Mouse (Mus musculus) neural tube, embryonic 13.5 days (tissue): ENCODE results near the gene Gm49510. TPM values are rescaled to one million over a fixed set of nuclear protein-coding genes. Genes with fewer than 3 reads are reported as not detected.

Source experiments
- ATAC-seq: fragments of 200-750 bp; cut with Nextera tagmentation; 2 replicates; pipeline ENCODE4 v1.8.0; 2017; ENCODE audit warnings: low read depth, mild to moderate bottlenecking, moderate TSS enrichment, moderate library complexity
- H3K27ac ChIP-seq: fragments of 300-500 bp; sonication (generic); replicated peaks from 2 replicates; pipeline ENCODE4 v1.5.1; 2015; ENCODE audit warnings: moderate library complexity, mild to moderate bottlenecking, inconsistent platforms
- H3K27me3 ChIP-seq: fragments of 300-500 bp; sonication (generic); 2 replicates; pipeline ENCODE4 v1.6.1; 2015; ENCODE audit warnings: mild to moderate bottlenecking, inconsistent platforms
- H3K36me3 ChIP-seq: fragments of 300-500 bp; sonication (generic); 2 replicates; pipeline ENCODE4 v1.6.1; 2015; ENCODE audit warnings: mild to moderate bottlenecking, inconsistent platforms
- H3K4me1 ChIP-seq: fragments of 300-500 bp; sonication (generic); replicated peaks from 2 replicates; pipeline ENCODE4 v1.6.1; 2015; ENCODE audit warnings: inconsistent platforms
- H3K4me2 ChIP-seq: fragments of 300-500 bp; sonication (generic); 2 replicates; pipeline ENCODE4 v1.6.1; 2015; ENCODE audit warnings: inconsistent platforms, mild to moderate bottlenecking, moderate library complexity
- H3K4me3 ChIP-seq: fragments of 300-500 bp; sonication (generic); 2 replicates; pipeline ENCODE4 v1.5.1; 2015; ENCODE audit warnings: mild to moderate bottlenecking, inconsistent platforms
- H3K9ac ChIP-seq: fragments of 300-500 bp; sonication (generic); 2 replicates; pipeline ENCODE4 v1.6.1; 2015; ENCODE audit warnings: moderate library complexity, mild to moderate bottlenecking, inconsistent platforms
- H3K9me3 ChIP-seq: fragments of 300-500 bp; sonication (generic); 2 replicates; pipeline ENCODE4 v1.6.1; 2016; ENCODE audit warnings: inconsistent platforms
- WGBS: fragments of 180-500 bp; shearing (Covaris S2); methylation state at CpG from one replicate; pipeline ENCODE4 v1.1.7; 2015; 5-methylcytosine and 5-hydroxymethylcytosine counted together
- polyA plus RNA-seq: library from polyadenylated mRNA; unstranded; fragments of >200 nt; fragmentation: Nextera tagmentation; extraction: Ambion mirVana; gene quantifications from 2 replicates; pipeline ENCODE4 v1.2.1, GENCODE M21; 2015

Gm49510 gene
- polyA plus RNA-seq, 1 experiment from 2014 or later = not detected

GRCm38 (mm10) chr15:78908399-78908798 lies 8.9 kb downstream of the Gm49510 start:
- H3K36me3 ChIP-seq = no peaks in the 10 kb centered on the region

GRCm38 (mm10) chr15:78908982-78909381 lies 9.5 kb downstream of the Gm49510 start:
- 88% methylated on average over 8 of the region's 8 CpGs for WGBS
- Histone ChIP-seq H3K9ac (no peak overlapping the region), H3K9me3 (no peaks in the 10 kb centered on the region), H3K27ac (no peak overlapping the region), H3K4me3 (no peak overlapping the region), H3K36me3 (no peaks in the 10 kb centered on the region), H3K4me2 (no peak overlapping the region), H3K27me3 (no peaks in the 10 kb centered on the region), H3K4me1 (peaks cover 5% of the 10 kb centered on the region; the same call in 1 of the 2 replicates)
- no peak for ATAC-seq

More at GRCm38 (mm10) chr15:78908399-78908798, 8.9 kb downstream of the Gm49510 start:
- no peak for ATAC-seq
- H3K4me3 ChIP-seq = no peak overlapping the region
- H3K4me1 ChIP-seq = peaks cover 5% of the 10 kb centered on the region; the same call in 1 of the 2 replicates
- H3K9ac ChIP-seq = no peak overlapping the region
- H3K27me3 ChIP-seq = no peaks in the 10 kb centered on the region
- WGBS = 83% methylated on average over 7 of the region's 7 CpGs
- H3K27ac ChIP-seq = no peak overlapping the region
- H3K9me3 ChIP-seq = no peaks in the 10 kb centered on the region
- H3K4me2 ChIP-seq = no peak overlapping the region

- H3K9me3 ChIP-seq = no peaks in the 10 kb centered on the region
- H3K4me3 ChIP-seq = no peak overlapping the region
- no peak overlapping the region for H3K27ac ChIP-seq
- H3K36me3 ChIP-seq = no peaks in the 10 kb centered on the region
- no peaks in the 10 kb centered on the region for H3K27me3 ChIP-seq
- WGBS = 34% methylated on average over 9 of the region's 9 CpGs
- H3K4me2 ChIP-seq = no peak overlapping the region
- H3K9ac ChIP-seq = no peak overlapping the region
- ATAC-seq = no peak
- H3K4me1 ChIP-seq = peaks cover 30% of the 10 kb centered on the region
These were observed 12.6 kb downstream of the Gm49510 start for GRCm38 (mm10) chr15:78912040-78912439.

DNA sequence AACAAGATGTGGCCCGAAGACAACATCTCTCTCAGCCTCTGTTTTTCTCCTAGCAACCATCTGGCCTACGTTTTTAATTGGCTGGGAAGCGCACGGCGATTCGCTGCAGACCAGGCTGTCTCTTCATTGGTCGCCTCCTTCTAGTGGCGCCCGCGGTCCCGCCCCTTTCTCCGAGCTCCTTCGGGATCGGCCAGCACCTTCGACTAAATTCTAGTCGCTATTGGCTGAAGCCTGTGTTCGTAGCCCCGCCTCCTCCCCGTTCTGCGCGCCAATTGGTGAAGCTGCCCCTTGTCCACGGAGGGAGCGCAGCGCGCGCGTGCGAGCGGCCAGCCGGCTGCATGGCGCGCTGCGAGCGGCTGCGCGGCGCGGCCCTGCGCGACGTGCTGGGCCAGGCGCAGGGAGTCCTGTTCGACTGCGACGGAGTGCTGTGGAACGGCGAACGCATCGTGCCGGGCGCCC lies 14.2 kb downstream of the Gm49510 start, which contains the start of gene Pdxp:
Pdxp (plus strand) TSS at position 288 of the 459 bp plus-strand sequence.
- Histone ChIP-seq H3K27ac (peak within 1 kb of the TSS; percentile 96), H3K27me3 (no peaks in the 10 kb centered on the region), H3K4me2 (peak within 1 kb of the TSS; percentile 77), H3K9ac (peak within 1 kb of the TSS; percentile 89), H3K4me1 (peaks cover 41% of the 10 kb centered on the region), H3K36me3 (peaks cover 5% of the 10 kb centered on the region), H3K4me3 (peak within 1 kb of the TSS; percentile 72), H3K9me3 (no peaks in the 10 kb centered on the region)
- under 1% methylated on average over 51 of the region's 51 CpGs for WGBS
- ATAC-seq = peak; percentile 93

GRCm38 (mm10) chr15:78914091-78914822 lies 14.8 kb downstream of the Gm49510 start:
- Histone ChIP-seq H3K27me3 (no peaks in the 10 kb centered on the region), H3K27ac (peak overlapping the region; percentile 96), H3K9ac (peak overlapping the region; percentile 89), H3K36me3 (peaks cover 10% of the 10 kb centered on the region), H3K4me1 (peaks cover 41% of the 10 kb centered on the region), H3K4me3 (peak overlapping the region; percentile 72), H3K4me2 (peak overlapping the region; percentile 77), H3K9me3 (no peaks in the 10 kb centered on the region)
- ATAC-seq = peak; percentile 76
- under 1% methylated on average over 87 of the region's 87 CpGs for WGBS

DNA sequence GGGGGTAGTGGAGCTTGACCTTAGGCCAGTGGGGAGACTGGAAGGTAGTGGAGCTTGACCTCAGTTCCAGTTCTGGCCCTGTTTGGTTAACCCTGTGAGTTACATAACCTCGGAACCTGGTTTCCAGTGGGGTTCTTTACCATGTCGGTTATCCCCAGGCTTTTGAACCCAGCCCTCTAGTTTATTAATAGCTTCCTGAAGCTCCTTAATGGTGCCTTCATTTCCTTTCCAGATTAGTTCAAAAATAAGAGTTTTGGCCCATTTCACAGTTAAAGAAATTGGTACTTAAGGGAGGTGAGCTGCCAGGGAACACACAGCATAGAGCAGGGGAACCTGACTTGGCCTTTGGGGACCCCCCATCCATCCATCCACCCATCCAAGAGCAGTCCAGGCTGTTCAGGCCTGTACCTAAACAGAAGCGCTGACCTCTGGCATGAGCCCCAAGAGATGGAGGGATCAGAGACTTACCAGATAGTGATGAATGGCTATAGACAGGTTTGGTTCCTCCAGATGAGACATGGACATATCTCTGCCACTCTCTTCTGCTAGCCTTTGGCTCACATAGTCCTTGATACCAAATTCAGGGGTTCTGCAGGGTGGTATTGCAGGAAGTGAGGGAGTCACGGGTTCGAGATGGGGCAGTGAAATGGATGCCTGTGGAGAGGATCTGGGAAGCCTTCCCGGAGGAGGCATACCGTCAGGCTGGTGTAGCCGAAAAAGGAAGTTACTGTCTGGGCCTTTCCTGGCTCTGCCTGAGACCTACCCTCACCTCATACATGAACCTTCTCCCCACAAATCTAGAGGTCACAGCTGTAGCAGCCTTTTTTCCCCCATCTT lies 15.6 kb downstream of the Gm49510 start:
- peaks cover 17% of the 10 kb centered on the region for H3K36me3 ChIP-seq
- peak overlapping the region; percentile 89 for H3K9ac ChIP-seq
- H3K4me1 ChIP-seq = peaks cover 41% of the 10 kb centered on the region
- peak overlapping the region; percentile 72 for H3K4me3 ChIP-seq
- no peaks in the 10 kb centered on the region for H3K9me3 ChIP-seq
- H3K4me2 ChIP-seq = peak overlapping the region; percentile 77
- no peak for ATAC-seq
- 43% methylated on average over 8 of the region's 8 CpGs for WGBS
- peak overlapping the region; percentile 96 for H3K27ac ChIP-seq
- H3K27me3 ChIP-seq = no peaks in the 10 kb centered on the region

GRCm38 (mm10) chr15:78915660-78916017 lies 16.2 kb downstream of the Gm49510 start:
- WGBS = 5% methylated on average over 8 of the region's 8 CpGs
- peak; percentile 10; the same call in 1 of the 2 replicates for ATAC-seq
- peaks cover 41% of the 10 kb centered on the region for H3K4me1 ChIP-seq

GRCm38 (mm10) chr15:78916052-78916826 lies 16.8 kb downstream of the Gm49510 start:
- peak overlapping the region; percentile 89 for H3K9ac ChIP-seq
- ATAC-seq = peak; percentile 1; the same call in 1 of the 2 replicates
- peak overlapping the region; percentile 72 for H3K4me3 ChIP-seq
- 34% methylated on average over 12 of the region's 12 CpGs for WGBS
- peaks cover 41% of the 10 kb centered on the region for H3K4me1 ChIP-seq
- H3K27ac ChIP-seq = peak overlapping the region; percentile 81
- peaks cover 17% of the 10 kb centered on the region for H3K36me3 ChIP-seq
- peak overlapping the region; percentile 77 for H3K4me2 ChIP-seq
- no peaks in the 10 kb centered on the region for H3K9me3 ChIP-seq
- no peaks in the 10 kb centered on the region for H3K27me3 ChIP-seq

More at GRCm38 (mm10) chr15:78915660-78916017, 16.2 kb downstream of the Gm49510 start:
- Histone ChIP-seq H3K36me3 (peaks cover 17% of the 10 kb centered on the region), H3K4me3 (peak overlapping the region; percentile 72), H3K4me2 (peak overlapping the region; percentile 77), H3K9ac (peak overlapping the region; percentile 89), H3K27me3 (no peaks in the 10 kb centered on the region), H3K9me3 (no peaks in the 10 kb centered on the region), H3K27ac (peak overlapping the region; percentile 81)

- ATAC-seq = no peak
- Histone ChIP-seq H3K4me2 (no peak overlapping the region), H3K36me3 (peaks cover 17% of the 10 kb centered on the region), H3K27ac (no peak overlapping the region), H3K4me1 (peaks cover 39% of the 10 kb centered on the region), H3K9ac (no peak overlapping the region), H3K9me3 (no peaks in the 10 kb centered on the region), H3K27me3 (no peaks in the 10 kb centered on the region), H3K4me3 (no peak overlapping the region)
- WGBS = 92% methylated on average over 23 of the region's 23 CpGs
These were observed 18.7 kb downstream of the Gm49510 start for GRCm38 (mm10) chr15:78918126-78918525.

GRCm38 (mm10) chr15:78919914-78920313 lies 20.4 kb downstream of the Gm49510 start:
- ATAC-seq = no peak
- Histone ChIP-seq H3K27ac (no peak overlapping the region), H3K4me3 (no peak overlapping the region), H3K4me1 (peaks cover 32% of the 10 kb centered on the region), H3K36me3 (peaks cover 17% of the 10 kb centered on the region), H3K4me2 (no peak overlapping the region), H3K27me3 (no peaks in the 10 kb centered on the region), H3K9ac (no peak overlapping the region), H3K9me3 (no peaks in the 10 kb centered on the region)
- 83% methylated on average over 12 of the region's 12 CpGs for WGBS

- no peak overlapping the region for H3K27ac ChIP-seq
- peaks cover 33% of the 10 kb centered on the region for H3K4me1 ChIP-seq
- H3K9ac ChIP-seq = no peak overlapping the region
- peaks cover 17% of the 10 kb centered on the region for H3K36me3 ChIP-seq
- no peak for ATAC-seq
- H3K4me2 ChIP-seq = no peak overlapping the region
- no peaks in the 10 kb centered on the region for H3K9me3 ChIP-seq
- WGBS = 88% methylated on average over 7 of the region's 7 CpGs
- peaks cover 10% of the 10 kb centered on the region for H3K27me3 ChIP-seq
- no peak overlapping the region for H3K4me3 ChIP-seq
These were observed 23.2 kb downstream of the Gm49510 start for GRCm38 (mm10) chr15:78922700-78923099.
